Mouse (Mus musculus): ENCODE results near the gene Pex1.

DNA sequence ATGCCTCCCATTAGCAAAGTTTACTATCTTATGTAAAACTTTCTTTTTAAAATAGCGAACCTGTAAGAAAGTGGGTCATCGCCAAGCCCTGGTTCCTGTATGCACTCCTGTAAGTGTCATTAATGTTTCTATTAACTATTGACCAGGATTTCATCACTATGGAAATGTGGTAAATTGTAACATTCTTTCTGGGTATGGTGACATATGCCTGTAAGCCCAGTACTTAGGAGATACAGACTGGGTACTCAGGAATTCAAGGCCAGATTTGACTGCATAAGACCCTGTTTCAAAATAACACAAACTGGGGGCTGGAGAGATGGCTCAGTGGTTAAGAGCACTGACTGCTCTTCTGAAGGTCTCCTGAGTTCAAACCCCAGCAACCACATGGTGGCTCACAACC, 69.4 kb downstream of the Pex1 start:
- TF ChIP-seq TAL1 (IDR thresholded peaks at IDR 0.05; ENCODE audit: low read length), result no peak
- TF ChIP-seq GATA1 (IDR thresholded peaks at IDR 0.05; ENCODE audit: low read length), result no peak
